Mouse (Mus musculus) liver, embryonic 12.5 days (tissue): ENCODE results near the gene Lrrc75b. TPM values are rescaled to one million over a fixed set of nuclear protein-coding genes. Genes with fewer than 3 reads are reported as not detected.

Experiments used
- ATAC-seq: fragments of 200-750 bp; cut with Nextera tagmentation; 2 replicates; pipeline ENCODE4 v1.8.0; 2017; ENCODE audit warnings: moderate number of reproducible peaks, mild to moderate bottlenecking, moderate library complexity
- H3K27ac ChIP-seq: fragments of 300-500 bp; sonication (generic); 2 replicates; pipeline ENCODE4 v1.5.1; 2016; ENCODE audit warnings: mild to moderate bottlenecking
- H3K27me3 ChIP-seq: fragments of 300-500 bp; sonication (generic); replicated peaks from 2 replicates; pipeline ENCODE4 v1.6.1; 2016; ENCODE audit warnings: mild to moderate bottlenecking, moderate library complexity
- H3K36me3 ChIP-seq: fragments of 300-500 bp; sonication (generic); 2 replicates; pipeline ENCODE4 v1.6.1; 2016; ENCODE audit warnings: mild to moderate bottlenecking, moderate library complexity
- H3K4me1 ChIP-seq: fragments of 300-500 bp; sonication (generic); 2 replicates; pipeline ENCODE4 v1.6.1; 2016
- H3K4me2 ChIP-seq: fragments of 300-500 bp; sonication (generic); 2 replicates; pipeline ENCODE4 v1.6.1; 2016; ENCODE audit warnings: mild to moderate bottlenecking, moderate library complexity
- H3K4me3 ChIP-seq: fragments of 300-500 bp; sonication (generic); 2 replicates; pipeline ENCODE4 v1.5.1; 2016; ENCODE audit warnings: mild to moderate bottlenecking, moderate library complexity
- H3K9ac ChIP-seq: fragments of 300-500 bp; sonication (generic); 2 replicates; pipeline ENCODE4 v1.6.1; 2016; ENCODE audit warnings: mild to moderate bottlenecking, moderate library complexity
- H3K9me3 ChIP-seq: fragments of 300-500 bp; sonication (generic); replicated peaks from 2 replicates; pipeline ENCODE4 v1.6.1; 2016; ENCODE audit warnings: mild to moderate bottlenecking, moderate library complexity
- WGBS: fragments of 180-500 bp; shearing (Covaris S2); methylation state at CpG from one replicate; pipeline ENCODE4 v1.1.7; 2016; ENCODE audit not compliant: insufficient replicate concordance; 5-methylcytosine and 5-hydroxymethylcytosine counted together
- polyA plus RNA-seq: library from polyadenylated mRNA; unstranded; fragments of >200 nt; fragmentation: Nextera tagmentation; extraction: Ambion mirVana; gene quantifications from 2 replicates; pipeline ENCODE4 v1.2.1, GENCODE M21; 2016

Gene Lrrc75b
- polyA plus RNA-seq, result 0.11 and 0.12 TPM in 2 replicates

DNA sequence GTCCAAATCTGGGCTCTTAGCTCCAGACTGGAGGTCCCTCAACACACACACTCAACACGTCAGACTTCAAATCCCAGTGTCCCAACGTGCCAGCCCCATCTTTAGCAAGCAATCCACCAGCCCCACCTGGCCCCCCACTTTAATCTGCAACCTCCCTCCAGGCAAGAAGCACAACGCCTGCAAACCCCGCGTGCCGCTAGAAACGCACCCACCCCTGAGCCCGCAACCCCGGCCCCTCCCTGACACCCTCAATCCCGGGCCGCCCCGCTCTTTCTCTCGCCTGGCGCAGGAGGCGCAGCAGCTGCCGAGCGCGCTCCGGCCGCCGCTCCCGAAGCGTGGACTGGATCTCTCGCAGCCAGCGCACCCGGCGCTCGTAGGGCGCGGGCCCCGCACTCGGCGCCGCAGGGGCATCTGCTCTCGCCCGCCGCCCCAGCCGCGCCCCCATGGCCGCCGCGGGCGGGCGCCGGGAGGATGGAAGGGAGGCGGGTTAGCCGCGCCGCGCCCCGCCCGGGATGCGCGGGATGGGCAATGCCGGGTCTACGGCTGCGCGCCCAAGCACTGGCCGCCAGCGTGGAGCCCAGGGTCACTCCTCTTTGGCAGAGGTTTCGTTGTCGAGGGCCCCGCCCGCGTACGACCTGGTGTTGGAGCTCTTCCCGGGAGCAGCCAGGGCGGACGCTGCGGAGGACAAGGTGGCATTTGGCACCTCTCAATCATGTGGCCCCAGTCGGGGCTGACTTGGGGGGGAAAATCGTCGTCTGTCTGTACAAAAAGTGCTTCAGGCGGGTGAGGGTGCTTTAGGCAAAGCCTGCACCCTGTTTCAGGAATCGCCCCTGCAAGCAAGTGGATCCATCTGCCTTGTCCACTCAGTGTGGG lies at the start of gene Lrrc75b:
Lrrc75b (minus strand) TSS at position 655 of the 873 bp plus-strand sequence.
- Histone ChIP-seq H3K4me1 (peaks cover 17% of the 10 kb centered on the region), H3K9me3 (no peaks in the 10 kb centered on the region), H3K4me3 (peak within 1 kb of the TSS; percentile 47), H3K4me2 (peak within 1 kb of the TSS; percentile 69), H3K27ac (no peak within 1 kb of the TSS), H3K9ac (no peak within 1 kb of the TSS; the same call in 1 of the 2 replicates), H3K27me3 (peaks cover 85% of the 10 kb centered on the region), H3K36me3 (no peaks in the 10 kb centered on the region)
- no peak for ATAC-seq
- WGBS, result 2% methylated on average over 74 of the region's 75 CpGs

DNA sequence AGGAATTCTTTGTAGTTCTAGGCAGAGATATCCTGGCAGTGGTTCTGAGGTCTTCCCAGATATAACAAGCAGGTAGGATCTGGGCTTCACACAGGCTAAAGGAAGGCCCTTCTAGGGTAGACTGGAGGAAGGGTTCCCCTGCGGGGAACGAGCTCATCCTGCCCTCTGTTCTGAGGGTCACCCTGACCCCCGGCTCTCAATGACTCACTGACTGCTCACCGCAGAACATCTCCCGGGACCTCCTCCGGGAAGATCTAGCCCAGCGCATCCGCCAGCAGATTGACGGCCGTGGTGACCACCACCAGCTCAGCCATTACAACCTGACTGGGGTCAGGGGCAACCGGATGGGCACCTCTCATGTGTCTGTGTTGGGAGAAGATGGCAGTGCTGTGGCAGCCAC lies 48.8 kb upstream of the Lrrc75b start:
- no peak overlapping the region for H3K4me3 ChIP-seq
- no peaks in the 10 kb centered on the region for H3K36me3 ChIP-seq
- H3K27ac ChIP-seq, result no peak overlapping the region
- H3K9me3 ChIP-seq, result no peaks in the 10 kb centered on the region
- H3K9ac ChIP-seq, result no peak overlapping the region
- WGBS, result 72% methylated on average over 11 of the region's 11 CpGs
- H3K27me3 ChIP-seq, result 0 out of 2 replicates have a peak, but pooled peaks cover 4% of the 10 kb centered on the region
- no peak for ATAC-seq
- H3K4me2 ChIP-seq, result no peak overlapping the region
- H3K4me1 ChIP-seq, result no peaks in the 10 kb centered on the region

DNA sequence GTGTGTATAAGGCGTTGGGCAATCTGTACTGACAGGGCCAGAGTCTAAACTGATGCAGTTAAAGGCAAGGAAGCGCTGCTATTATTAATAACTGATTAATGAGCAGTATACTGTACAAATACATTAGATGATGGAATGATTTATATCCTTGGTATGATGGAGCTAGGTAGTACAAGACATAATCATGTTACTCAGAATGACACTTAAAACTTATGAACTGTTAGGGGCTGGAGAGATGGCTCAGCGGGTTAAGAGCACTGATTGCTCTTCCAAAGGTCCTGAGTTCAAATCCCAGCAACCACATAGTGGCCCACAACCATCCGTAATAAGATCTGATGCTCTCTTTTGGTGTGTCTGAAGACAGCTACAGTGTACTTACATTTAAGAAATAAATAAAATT lies 47.1 kb upstream of the Lrrc75b start:
- Histone ChIP-seq H3K9me3 (no peaks in the 10 kb centered on the region), H3K27ac (no peak overlapping the region), H3K4me3 (no peak overlapping the region), H3K4me1 (no peaks in the 10 kb centered on the region), H3K9ac (no peak overlapping the region), H3K36me3 (no peaks in the 10 kb centered on the region), H3K27me3 (0 out of 2 replicates have a peak, but pooled peaks cover 4% of the 10 kb centered on the region), H3K4me2 (no peak overlapping the region)
- ATAC-seq, result no peak
- WGBS, result 68% methylated on average over 4 of the region's 4 CpGs

DNA sequence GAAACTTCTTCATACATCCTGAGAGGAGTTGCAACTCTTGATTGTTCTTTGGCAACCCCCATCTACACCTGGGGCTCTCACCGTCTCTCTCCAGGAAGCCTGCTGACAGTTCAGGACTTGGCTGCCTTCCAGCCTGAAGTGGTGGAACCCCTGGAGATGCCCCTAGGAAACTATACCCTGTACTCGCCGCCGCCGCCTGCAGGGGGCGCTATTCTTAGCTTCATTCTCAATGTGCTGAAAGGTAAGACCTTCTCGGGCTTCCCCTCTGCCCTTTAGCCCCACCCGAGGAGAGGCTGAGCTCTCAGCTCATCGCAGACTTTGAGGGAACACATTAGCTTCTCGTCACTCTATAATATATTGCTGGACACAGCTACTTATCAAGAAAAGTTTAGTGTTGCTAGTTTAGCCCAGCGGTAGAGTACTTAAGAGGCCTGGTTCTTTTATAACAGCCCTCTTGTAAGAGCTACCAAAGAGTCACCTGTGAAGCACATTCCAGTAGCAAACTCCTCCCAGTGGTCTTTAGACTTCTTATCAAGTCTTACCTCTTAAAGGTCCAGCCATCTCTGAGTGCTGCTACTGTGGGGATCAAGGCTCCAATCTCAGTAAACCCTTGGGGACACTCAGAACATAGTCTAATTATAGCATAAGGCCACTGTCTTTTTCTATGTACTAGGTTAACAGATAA lies 45.2 kb upstream of the Lrrc75b start:
- WGBS, result 31% methylated on average over 11 of the region's 11 CpGs
- H3K36me3 ChIP-seq, result no peaks in the 10 kb centered on the region

DNA sequence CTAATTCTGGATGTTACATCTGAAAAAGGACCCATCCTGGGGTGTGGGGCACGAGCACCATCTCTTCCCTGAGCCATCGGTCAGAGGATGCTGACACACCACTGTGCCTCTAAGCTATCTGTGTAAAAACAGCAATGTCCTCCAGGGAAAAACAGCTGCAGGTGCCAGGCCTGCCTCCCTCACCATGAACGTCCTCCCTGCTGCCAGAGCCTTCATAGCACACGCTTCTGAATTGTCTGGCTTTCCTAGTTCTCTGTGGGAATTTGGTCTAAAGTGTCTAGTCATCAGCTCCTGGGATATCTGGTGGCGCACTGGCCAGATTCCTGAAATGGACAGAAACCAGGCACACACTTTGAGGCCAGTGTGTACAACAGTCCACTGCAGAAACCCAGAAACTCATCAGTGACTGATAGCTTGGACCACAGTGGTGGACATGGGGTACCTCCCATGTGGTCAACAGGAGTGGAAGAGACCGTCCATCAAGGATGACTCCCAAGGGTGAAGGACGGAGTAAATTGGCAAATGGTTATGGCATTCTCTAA lies 40.1 kb upstream of the Lrrc75b start:
- Histone ChIP-seq H3K9ac (no peak overlapping the region), H3K4me1 (no peaks in the 10 kb centered on the region), H3K4me2 (no peak overlapping the region), H3K27me3 (no peaks in the 10 kb centered on the region), H3K27ac (no peak overlapping the region), H3K4me3 (no peak overlapping the region), H3K36me3 (no peaks in the 10 kb centered on the region), H3K9me3 (0 out of 2 replicates have a peak, but pooled peaks cover 7% of the 10 kb centered on the region)
- WGBS, result 61% methylated on average over 7 of the region's 7 CpGs
- no peak for ATAC-seq

More for the DNA sequence above, 45.2 kb upstream of the Lrrc75b start:
- H3K4me1 ChIP-seq, result no peaks in the 10 kb centered on the region
- H3K27me3 ChIP-seq, result 0 out of 2 replicates have a peak, but pooled peaks cover 4% of the 10 kb centered on the region
- H3K9me3 ChIP-seq, result no peaks in the 10 kb centered on the region
- no peak overlapping the region for H3K27ac ChIP-seq
- H3K4me3 ChIP-seq, result no peak overlapping the region
- no peak for ATAC-seq
- H3K9ac ChIP-seq, result no peak overlapping the region
- H3K4me2 ChIP-seq, result no peak overlapping the region

DNA sequence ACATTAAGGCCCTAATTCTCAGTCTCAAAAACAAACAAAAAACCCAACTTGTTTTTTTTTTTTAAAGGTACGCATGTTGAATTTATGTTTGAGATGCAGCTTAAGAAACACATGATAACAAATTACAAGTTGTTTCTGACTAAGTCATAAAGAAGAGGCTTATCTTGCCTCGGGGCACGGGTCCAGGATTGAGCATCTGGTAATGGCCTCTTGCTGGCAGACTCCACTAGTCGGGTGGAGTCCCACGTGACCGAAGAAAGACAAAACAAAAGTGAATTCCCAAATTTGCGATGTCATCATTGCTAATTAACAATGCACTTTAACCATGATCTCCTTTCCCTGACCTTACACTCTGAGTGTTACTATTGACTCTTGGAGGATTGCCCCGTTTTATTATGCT lies 35.9 kb upstream of the Lrrc75b start:
- no peak overlapping the region for H3K4me3 ChIP-seq
- no peak overlapping the region for H3K27ac ChIP-seq
- no peak overlapping the region for H3K9ac ChIP-seq
- H3K36me3 ChIP-seq, result no peaks in the 10 kb centered on the region
- peaks cover 9% of the 10 kb centered on the region; the same call in 1 of the 2 replicates for H3K4me1 ChIP-seq
- H3K27me3 ChIP-seq, result no peaks in the 10 kb centered on the region
- 0 out of 2 replicates have a peak, but pooled peaks cover 7% of the 10 kb centered on the region for H3K9me3 ChIP-seq
- no peak for ATAC-seq
- 76% methylated on average over 8 of the region's 8 CpGs for WGBS
- no peak overlapping the region for H3K4me2 ChIP-seq

DNA sequence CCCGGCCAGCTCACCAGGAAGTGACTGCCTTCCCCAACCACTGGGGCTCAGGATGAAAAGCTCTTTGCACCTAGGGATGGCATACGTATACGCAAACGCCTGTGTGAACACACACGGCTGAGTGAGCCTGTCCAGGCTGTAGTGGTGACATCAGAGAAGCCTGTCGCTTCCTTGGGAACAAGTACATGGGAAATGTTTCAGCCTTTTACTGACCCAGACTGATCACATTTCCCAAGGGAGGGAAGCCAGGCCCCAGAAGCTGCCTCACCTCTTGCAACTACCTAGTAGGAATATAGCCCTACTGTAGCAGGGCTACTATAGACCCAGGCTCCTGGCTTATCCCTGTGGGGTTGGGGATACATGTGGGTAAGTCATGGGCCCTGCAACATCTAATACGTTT lies 32.5 kb upstream of the Lrrc75b start:
- H3K36me3 ChIP-seq, result no peaks in the 10 kb centered on the region
- 68% methylated on average over 7 of the region's 7 CpGs for WGBS
- H3K9ac ChIP-seq, result no peak overlapping the region
- peaks cover 26% of the 10 kb centered on the region for H3K4me1 ChIP-seq
- no peak overlapping the region for H3K27ac ChIP-seq
- no peaks in the 10 kb centered on the region for H3K27me3 ChIP-seq
- H3K4me3 ChIP-seq, result no peak overlapping the region
- H3K4me2 ChIP-seq, result no peak overlapping the region
- H3K9me3 ChIP-seq, result 0 out of 2 replicates have a peak, but pooled peaks cover 7% of the 10 kb centered on the region
- no peak for ATAC-seq

DNA sequence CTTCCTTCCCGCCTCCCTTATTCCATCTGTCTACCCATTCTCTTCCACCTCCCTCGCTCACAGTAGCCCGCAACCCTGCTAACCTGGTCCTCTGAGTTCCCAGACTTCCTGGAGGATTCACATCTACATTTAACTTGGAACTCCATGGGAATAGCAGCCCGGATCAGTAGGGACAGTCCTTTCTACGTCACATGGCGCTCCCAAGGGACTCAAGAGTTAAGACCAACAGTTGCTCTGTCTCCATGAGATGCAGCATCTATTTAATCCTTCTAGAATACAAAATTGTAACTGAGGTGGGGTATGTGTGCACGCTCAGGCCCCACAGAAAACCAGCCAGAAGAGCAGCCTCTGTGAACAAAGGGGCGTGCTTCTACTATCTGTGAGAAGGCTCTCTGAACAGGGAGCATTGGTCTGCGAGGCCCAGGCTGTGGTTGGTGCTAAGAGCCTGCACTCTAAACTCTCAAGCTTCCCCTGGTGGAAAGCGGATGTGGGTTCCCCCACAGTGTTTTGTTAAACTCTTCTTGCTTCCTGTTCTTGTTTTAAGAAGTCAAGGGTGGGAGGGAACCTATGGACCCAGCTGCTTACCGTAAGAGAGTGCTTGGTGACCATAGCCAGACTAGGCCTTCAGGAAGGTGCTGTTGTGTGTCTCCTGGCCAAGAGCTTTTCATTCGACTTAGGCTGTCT lies 31.2 kb upstream of the Lrrc75b start:
- H3K27ac ChIP-seq, result peak overlapping the region; percentile 12
- no peaks in the 10 kb centered on the region for H3K36me3 ChIP-seq
- no peaks in the 10 kb centered on the region for H3K27me3 ChIP-seq
- peaks cover 26% of the 10 kb centered on the region for H3K4me1 ChIP-seq
- no peak overlapping the region for H3K4me3 ChIP-seq
- 39% methylated on average over 12 of the region's 12 CpGs for WGBS
- H3K4me2 ChIP-seq, result no peak overlapping the region
- no peak overlapping the region; the same call in 1 of the 2 replicates for H3K9ac ChIP-seq
- H3K9me3 ChIP-seq, result no peaks in the 10 kb centered on the region
- ATAC-seq, result no peak

DNA sequence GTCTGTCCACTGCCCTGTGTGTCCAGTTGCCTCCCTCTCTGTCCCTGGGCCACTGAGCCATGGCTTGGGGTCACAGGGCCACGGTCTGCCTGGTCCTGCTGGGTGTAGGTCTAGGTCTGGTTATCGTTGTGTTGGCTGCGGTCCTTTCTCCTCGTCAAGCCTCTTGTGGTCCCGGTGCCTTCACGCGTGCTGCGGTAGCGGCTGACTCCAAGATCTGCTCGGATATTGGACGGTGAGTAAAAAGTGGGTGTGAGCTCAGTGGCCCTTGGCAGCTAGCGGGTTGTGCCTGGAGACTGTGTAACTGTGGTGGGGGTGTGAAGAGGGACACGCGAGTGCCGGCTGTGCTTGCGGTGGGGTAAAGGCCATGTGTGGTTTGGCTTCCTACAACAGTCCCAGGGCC lies 29.5 kb upstream of the Lrrc75b start:
- H3K4me3 ChIP-seq, result no peak overlapping the region

DNA sequence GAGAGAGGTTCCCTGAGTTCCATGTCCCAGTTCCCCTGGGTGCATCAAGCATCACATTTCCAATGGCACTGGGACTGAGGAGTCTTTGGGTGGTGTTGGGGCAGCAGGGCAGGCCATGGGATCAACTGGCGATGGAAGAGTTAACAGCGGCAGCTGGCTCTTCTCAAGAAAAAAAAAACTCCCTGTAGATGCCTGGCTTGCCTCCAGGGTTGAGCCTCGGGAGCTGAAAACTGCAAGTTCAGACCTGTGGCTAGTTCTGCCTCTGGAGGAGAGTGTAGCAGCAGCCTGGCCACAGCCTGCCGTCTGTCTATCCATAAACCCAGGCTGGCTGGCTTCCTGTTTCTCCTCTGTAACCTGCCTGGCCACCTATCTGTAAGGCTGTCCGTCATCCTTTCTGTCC lies 29.0 kb upstream of the Lrrc75b start, which contains the start of gene Ggt5:
Ggt5 (plus strand) TSS at position 212 of the 400 bp plus-strand sequence.
- Histone ChIP-seq H3K4me2 (0 out of 2 replicates have a peak within 1 kb of the TSS, but pooled peaks have one; percentile 3), H3K27me3 (peaks cover 16% of the 10 kb centered on the region), H3K27ac (no peak within 1 kb of the TSS), H3K36me3 (no peaks in the 10 kb centered on the region), H3K9ac (no peak within 1 kb of the TSS), H3K4me3 (no peak within 1 kb of the TSS), H3K4me1 (peaks cover 26% of the 10 kb centered on the region), H3K9me3 (no peaks in the 10 kb centered on the region)
- WGBS, result 21% methylated on average over 5 of the region's 5 CpGs
- ATAC-seq, result no peak

More for the DNA sequence above, 29.5 kb upstream of the Lrrc75b start:
- Histone ChIP-seq H3K36me3 (no peaks in the 10 kb centered on the region), H3K9me3 (no peaks in the 10 kb centered on the region), H3K27ac (no peak overlapping the region), H3K4me2 (0 out of 2 replicates have a peak overlapping the region, but pooled peaks have one; percentile 3), H3K4me1 (peaks cover 26% of the 10 kb centered on the region), H3K27me3 (peaks cover 14% of the 10 kb centered on the region), H3K9ac (no peak overlapping the region)
- ATAC-seq, result no peak
- WGBS, result 60% methylated on average over 16 of the region's 16 CpGs

DNA sequence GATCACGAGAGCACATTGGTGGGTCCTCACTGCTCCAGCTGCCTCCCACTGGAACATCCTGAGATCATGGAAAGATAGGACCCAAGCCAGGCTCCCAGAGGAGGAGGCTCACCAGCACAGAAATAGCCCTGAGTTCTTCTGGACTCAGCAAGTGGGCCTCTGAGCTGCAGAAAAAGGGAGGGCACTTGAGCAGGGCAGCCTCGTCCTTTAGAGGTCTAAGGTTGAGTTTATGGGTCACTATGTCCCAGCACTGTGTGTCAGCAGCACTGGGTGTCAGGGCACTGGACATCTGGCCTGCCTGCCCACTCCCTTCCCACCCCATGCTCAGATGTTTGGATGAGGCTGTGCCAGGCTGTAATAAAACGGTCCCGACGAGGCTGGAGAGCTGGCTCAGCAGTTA lies 28.2 kb upstream of the Lrrc75b start:
- ATAC-seq, result no peak

More for the DNA sequence above, 28.2 kb upstream of the Lrrc75b start:
- Histone ChIP-seq H3K36me3 (no peaks in the 10 kb centered on the region), H3K4me3 (no peak overlapping the region), H3K9ac (no peak overlapping the region), H3K4me2 (no peak overlapping the region), H3K9me3 (no peaks in the 10 kb centered on the region), H3K4me1 (peaks cover 26% of the 10 kb centered on the region), H3K27me3 (peaks cover 16% of the 10 kb centered on the region), H3K27ac (no peak overlapping the region)
- WGBS, result 67% methylated on average over 5 of the region's 5 CpGs
